Mouse (Mus musculus): ENCODE measurements around the gene Fnip2. TPM values are rescaled to one million over a fixed set of nuclear protein-coding genes. Genes with fewer than 3 reads are reported as not detected.

Fnip2 gene
- polyA plus RNA-seq, 1 experiment, result 2.5 TPM

DNA sequence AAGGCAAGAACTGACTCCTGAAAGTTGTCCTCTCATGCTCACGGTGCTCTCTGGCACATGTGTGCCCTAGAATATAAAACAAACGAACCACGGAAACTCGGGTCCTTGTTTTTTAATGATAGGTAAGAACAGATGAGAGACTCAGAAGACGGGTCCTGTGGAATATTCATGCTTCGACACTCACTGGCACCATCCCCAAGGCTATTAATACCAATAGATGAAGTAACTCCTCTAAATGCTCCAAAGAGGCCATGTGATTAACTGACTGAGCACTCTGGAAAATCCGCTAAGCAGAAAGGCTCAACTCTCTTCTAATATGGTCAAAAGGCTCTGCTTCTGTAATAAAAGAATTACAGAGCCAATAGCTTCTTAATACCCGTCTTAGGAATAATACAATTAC lies 73.6 kb downstream of the Fnip2 start:
- no peak for TF ChIP-seq TCF12 (IDR thresholded peaks at IDR 0.05; ENCODE audit: insufficient read depth, poor library complexity, severe bottlenecking)
- no peak for TF ChIP-seq MYOG (IDR thresholded peaks at IDR 0.05; ENCODE audit: control insufficient read depth in 1 of 3, insufficient read depth in 1 of 3, insufficient read length in 2 of 3, low read depth in 2 of 3)
- no peak for TF ChIP-seq CEBPB (IDR thresholded peaks at IDR 0.05; ENCODE audit: insufficient read depth, poor library complexity, severe bottlenecking)
- TF ChIP-seq SRF (IDR thresholded peaks at IDR 0.05; ENCODE audit: control insufficient read depth, insufficient read length, low read depth), result no peak
- TF ChIP-seq POLR2A (IDR thresholded peaks at IDR 0.05; ENCODE audit: insufficient read length, low read depth), result no peak
- TF ChIP-seq USF1 (IDR thresholded peaks at IDR 0.05; ENCODE audit: low read depth), result no peak
- TF ChIP-seq REST (IDR thresholded peaks at IDR 0.05; ENCODE audit: insufficient read depth, insufficient read length), result no peak
- no peak for TF ChIP-seq POLR2AphosphoS2 (IDR thresholded peaks at IDR 0.05; ENCODE audit: insufficient read length, low read depth)
- TF ChIP-seq MAX (IDR thresholded peaks at IDR 0.05; ENCODE audit: low read depth), result no peak
- no peak for TF ChIP-seq TCF3 (IDR thresholded peaks at IDR 0.05; ENCODE audit: insufficient read length, low read depth)
- TF ChIP-seq E2F4 (IDR thresholded peaks at IDR 0.05; ENCODE audit: insufficient read depth), result no peak
- no peak for TF ChIP-seq MYOD1 (IDR thresholded peaks at IDR 0.05; ENCODE audit: control insufficient read depth in 1 of 3, insufficient read length in 2 of 3, low read depth in 2 of 3)
- no peak overlapping the region for H3K4me2 ChIP-seq (ENCODE audit: low read depth)
- H3K36me3 ChIP-seq (ENCODE audit: control insufficient read depth, insufficient read depth), result peaks cover 11% of the 10 kb centered on the region
- no peak overlapping the region for H3K4me3 ChIP-seq
- H3ac ChIP-seq (ENCODE audit: control insufficient read depth, insufficient read length), result no peak overlapping the region
- H3K27me3 ChIP-seq (ENCODE audit: control insufficient read depth, insufficient read depth, insufficient read length), result no peaks in the 10 kb centered on the region
- H3K79me2 ChIP-seq (ENCODE audit: control insufficient read depth, insufficient read depth), result no peaks in the 10 kb centered on the region

GRCm38 (mm10) chr3:79493064-79493463 lies 74.5 kb downstream of the Fnip2 start:
- Histone ChIP-seq H3K4me3 (no peak overlapping the region), H3K36me3 (ENCODE audit: control insufficient read depth, insufficient read depth) (peaks cover 12% of the 10 kb centered on the region), H3K27me3 (ENCODE audit: control insufficient read depth, insufficient read depth, insufficient read length) (no peaks in the 10 kb centered on the region), H3K4me2 (ENCODE audit: low read depth) (no peak overlapping the region), H3K79me2 (ENCODE audit: control insufficient read depth, insufficient read depth) (no peaks in the 10 kb centered on the region), H3ac (ENCODE audit: control insufficient read depth, insufficient read length) (no peak overlapping the region)
- no peak for TF ChIP-seq CEBPB (IDR thresholded peaks at IDR 0.05; ENCODE audit: insufficient read depth, poor library complexity, severe bottlenecking)

DNA sequence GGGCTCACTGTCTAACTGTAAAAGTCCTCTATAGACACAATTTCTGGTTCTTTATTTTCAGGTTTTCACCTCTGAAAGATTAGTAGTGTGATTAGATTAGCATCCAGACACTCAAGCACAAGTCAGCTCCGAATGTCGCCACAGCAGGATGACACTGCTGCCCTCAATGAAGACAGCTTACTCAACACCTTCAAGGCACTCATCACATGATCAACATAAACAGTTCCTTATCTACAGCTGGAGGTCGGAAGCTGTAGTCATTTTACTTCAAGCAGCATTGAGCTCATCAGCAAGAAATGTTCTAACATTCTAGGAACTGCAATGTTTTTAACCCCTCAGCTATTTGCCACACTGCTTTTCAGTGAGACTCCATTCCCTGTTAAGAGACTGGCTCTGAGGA lies 76.0 kb downstream of the Fnip2 start:
- H3K79me2 ChIP-seq (ENCODE audit: control insufficient read depth, insufficient read depth), result no peaks in the 10 kb centered on the region
- H3K4me3 ChIP-seq, result no peak overlapping the region
- H3K36me3 ChIP-seq (ENCODE audit: control insufficient read depth, insufficient read depth), result peaks cover 20% of the 10 kb centered on the region
- H3K27me3 ChIP-seq (ENCODE audit: control insufficient read depth, insufficient read depth, insufficient read length), result no peaks in the 10 kb centered on the region
- no peak overlapping the region for H3K4me2 ChIP-seq (ENCODE audit: low read depth)
- no peak overlapping the region for H3ac ChIP-seq (ENCODE audit: control insufficient read depth, insufficient read length)
- TF ChIP-seq MYOD1 (IDR thresholded peaks at IDR 0.05; ENCODE audit: control insufficient read depth in 1 of 3, insufficient read length in 2 of 3, low read depth in 2 of 3) (no peak), POLR2A (IDR thresholded peaks at IDR 0.05; ENCODE audit: insufficient read length, low read depth) (no peak), USF1 (IDR thresholded peaks at IDR 0.05; ENCODE audit: low read depth) (no peak), CEBPB (IDR thresholded peaks at IDR 0.05; ENCODE audit: insufficient read depth, poor library complexity, severe bottlenecking) (no peak), MAX (IDR thresholded peaks at IDR 0.05; ENCODE audit: low read depth) (no peak), E2F4 (IDR thresholded peaks at IDR 0.05; ENCODE audit: insufficient read depth) (no peak), REST (IDR thresholded peaks at IDR 0.05; ENCODE audit: insufficient read depth, insufficient read length) (no peak), POLR2AphosphoS2 (IDR thresholded peaks at IDR 0.05; ENCODE audit: insufficient read length, low read depth) (no peak), TCF12 (IDR thresholded peaks at IDR 0.05; ENCODE audit: insufficient read depth, poor library complexity, severe bottlenecking) (no peak), TCF3 (IDR thresholded peaks at IDR 0.05; ENCODE audit: insufficient read length, low read depth) (no peak), MYOG (IDR thresholded peaks at IDR 0.05; ENCODE audit: control insufficient read depth in 1 of 3, insufficient read depth in 1 of 3, insufficient read length in 2 of 3, low read depth in 2 of 3) (no peak), SRF (IDR thresholded peaks at IDR 0.05; ENCODE audit: control insufficient read depth, insufficient read length, low read depth) (no peak)

DNA sequence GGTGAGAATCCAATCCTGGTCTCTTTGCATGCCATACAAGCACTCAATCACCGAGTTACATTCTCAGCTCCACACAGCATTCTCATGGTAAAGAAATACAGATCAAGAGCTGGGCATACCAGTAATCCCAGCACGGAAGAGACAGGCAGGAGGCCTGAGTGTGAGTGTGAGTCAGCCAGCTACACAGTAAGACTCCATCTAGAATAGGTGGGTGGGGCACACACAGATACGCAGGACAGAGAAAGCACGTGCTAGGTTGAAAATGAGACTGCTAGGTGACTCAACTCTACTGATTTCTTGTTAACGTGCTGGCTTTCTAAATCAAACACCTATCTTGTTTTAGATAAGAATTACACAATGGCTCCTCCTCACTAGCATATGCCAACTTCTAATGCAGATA lies 77.5 kb downstream of the Fnip2 start:
- no peak overlapping the region for H3ac ChIP-seq (ENCODE audit: control insufficient read depth, insufficient read length)
- TF ChIP-seq REST (IDR thresholded peaks at IDR 0.05; ENCODE audit: insufficient read depth, insufficient read length), result no peak
- no peak for TF ChIP-seq POLR2AphosphoS2 (IDR thresholded peaks at IDR 0.05; ENCODE audit: insufficient read length, low read depth)
- no peak for TF ChIP-seq MYOG (IDR thresholded peaks at IDR 0.05; ENCODE audit: control insufficient read depth in 1 of 3, insufficient read depth in 1 of 3, insufficient read length in 2 of 3, low read depth in 2 of 3)
- no peak for TF ChIP-seq SRF (IDR thresholded peaks at IDR 0.05; ENCODE audit: control insufficient read depth, insufficient read length, low read depth)
- no peak for TF ChIP-seq TCF12 (IDR thresholded peaks at IDR 0.05; ENCODE audit: insufficient read depth, poor library complexity, severe bottlenecking)
- no peak for TF ChIP-seq MYOD1 (IDR thresholded peaks at IDR 0.05; ENCODE audit: control insufficient read depth in 1 of 3, insufficient read length in 2 of 3, low read depth in 2 of 3)
- TF ChIP-seq MAX (IDR thresholded peaks at IDR 0.05; ENCODE audit: low read depth), result no peak
- no peak for TF ChIP-seq E2F4 (IDR thresholded peaks at IDR 0.05; ENCODE audit: insufficient read depth)
- TF ChIP-seq USF1 (IDR thresholded peaks at IDR 0.05; ENCODE audit: low read depth), result no peak
- TF ChIP-seq POLR2A (IDR thresholded peaks at IDR 0.05; ENCODE audit: insufficient read length, low read depth), result no peak
- TF ChIP-seq CEBPB (IDR thresholded peaks at IDR 0.05; ENCODE audit: insufficient read depth, poor library complexity, severe bottlenecking), result no peak
- no peak for TF ChIP-seq TCF3 (IDR thresholded peaks at IDR 0.05; ENCODE audit: insufficient read length, low read depth)
- no peak overlapping the region for H3K4me2 ChIP-seq (ENCODE audit: low read depth)
- H3K4me3 ChIP-seq, result no peak overlapping the region
- H3K27me3 ChIP-seq (ENCODE audit: control insufficient read depth, insufficient read depth, insufficient read length), result no peaks in the 10 kb centered on the region
- no peaks in the 10 kb centered on the region for H3K79me2 ChIP-seq (ENCODE audit: control insufficient read depth, insufficient read depth)
- H3K36me3 ChIP-seq (ENCODE audit: control insufficient read depth, insufficient read depth), result peaks cover 28% of the 10 kb centered on the region

DNA sequence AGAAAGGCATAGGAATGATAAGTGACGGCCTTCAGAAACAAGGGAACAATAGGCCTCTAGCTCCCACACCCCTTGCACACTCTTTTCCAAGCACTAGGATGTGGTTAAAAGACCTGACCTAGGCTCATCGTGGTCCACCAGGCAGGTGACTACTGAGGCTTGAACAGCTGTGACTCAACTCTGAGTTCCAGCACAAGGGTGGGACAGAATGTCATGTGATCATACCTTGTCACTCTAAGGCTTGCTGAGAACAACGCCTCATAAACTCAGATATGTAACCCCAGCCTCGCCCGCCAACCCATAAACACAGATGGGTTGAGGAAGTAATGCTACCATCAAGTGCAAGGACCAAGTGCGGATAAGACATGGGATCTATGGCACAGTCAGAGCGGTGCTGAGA lies 79.6 kb downstream of the Fnip2 start:
- no peaks in the 10 kb centered on the region for H3K79me2 ChIP-seq (ENCODE audit: control insufficient read depth, insufficient read depth)
- no peak overlapping the region for H3K4me2 ChIP-seq (ENCODE audit: low read depth)
- no peak overlapping the region for H3ac ChIP-seq (ENCODE audit: control insufficient read depth, insufficient read length)
- H3K36me3 ChIP-seq (ENCODE audit: control insufficient read depth, insufficient read depth), result peaks cover 26% of the 10 kb centered on the region
- H3K4me3 ChIP-seq, result no peak overlapping the region
- H3K27me3 ChIP-seq (ENCODE audit: control insufficient read depth, insufficient read depth, insufficient read length), result no peaks in the 10 kb centered on the region
- TF ChIP-seq MYOG (IDR thresholded peaks at IDR 0.05; ENCODE audit: control insufficient read depth in 1 of 3, insufficient read depth in 1 of 3, insufficient read length in 2 of 3, low read depth in 2 of 3) (peak in 1 of 3 experiments; percentile 6), USF1 (IDR thresholded peaks at IDR 0.05; ENCODE audit: low read depth) (no peak), TCF12 (IDR thresholded peaks at IDR 0.05; ENCODE audit: insufficient read depth, poor library complexity, severe bottlenecking) (no peak)

All from myocyte (in vitro differentiated cells).